Mouse (Mus musculus) lung, postnatal 0 days (tissue): ENCODE results near the gene Ssxb2. TPM values are rescaled to one million over a fixed set of nuclear protein-coding genes. Genes with fewer than 3 reads are reported as not detected.
"Not testable (repeated sequence)": the region's sequence is repeated elsewhere in the genome, so short reads cannot be mapped to it uniquely, and the experiment has no call there.

Experiments
- ATAC-seq: fragments of 200-750 bp; cut with Nextera tagmentation; 2 replicates; pipeline ENCODE4 v1.8.0; 2017; ENCODE audit warnings: moderate library complexity
- DNase-seq: peaks from one replicate; pipeline ENCODE4 v3.0.0-alpha.2; 2016; ENCODE audit warnings: low spot score
- H3K27ac ChIP-seq: fragments of 300-500 bp; sonication (generic); 2 replicates; pipeline ENCODE4 v1.5.1; 2014; ENCODE audit warnings: antibody characterized with exemption, mild to moderate bottlenecking, low read length, mixed read lengths
- H3K27me3 ChIP-seq: fragments of 300-500 bp; sonication (generic); replicated peaks from 2 replicates; pipeline ENCODE4 v1.6.1; 2014; ENCODE audit warnings: low read length, mixed read lengths; ENCODE audit not compliant: insufficient read depth
- H3K36me3 ChIP-seq: fragments of 300-500 bp; sonication (generic); 2 replicates; pipeline ENCODE4 v1.6.1; 2014; ENCODE audit warnings: low read length, mixed read lengths; ENCODE audit not compliant: insufficient read depth
- H3K4me1 ChIP-seq: fragments of 300-500 bp; sonication (generic); 2 replicates; pipeline ENCODE4 v1.6.1; 2014; ENCODE audit warnings: antibody characterized with exemption, low read depth, low read length, mixed read lengths; ENCODE audit not compliant: insufficient read depth
- H3K4me2 ChIP-seq: fragments of 300-500 bp; sonication (generic); replicated peaks from 2 replicates; pipeline ENCODE4 v1.6.1; 2014; ENCODE audit warnings: low read depth, mild to moderate bottlenecking, low read length, moderate library complexity, mixed read lengths
- H3K4me3 ChIP-seq: fragments of 300-500 bp; sonication (generic); 2 replicates; pipeline ENCODE4 v1.5.1; 2014; ENCODE audit warnings: low read depth, low read length
- H3K9ac ChIP-seq: fragments of 300-500 bp; sonication (generic); replicated peaks from 2 replicates; pipeline ENCODE4 v1.6.1; 2014; ENCODE audit warnings: low read depth, mild to moderate bottlenecking
- H3K9me3 ChIP-seq: fragments of 300-500 bp; sonication (generic); 2 replicates; pipeline ENCODE4 v1.6.1; 2016; ENCODE audit warnings: low read length, mixed read lengths
- WGBS: fragments of 180-500 bp; shearing (Covaris S2); extraction: QIAGEN DNeasy Blood & Tissue Kit; methylation state at CpG from one replicate; pipeline ENCODE4 v1.1.7; 2014; 5-methylcytosine and 5-hydroxymethylcytosine counted together
- polyA plus RNA-seq: library from polyadenylated mRNA; unstranded; fragments of >200 nt; fragmentation: Nextera tagmentation; extraction: Ambion mirVana; gene quantifications from 2 replicates; pipeline ENCODE4 v1.2.1, GENCODE M21; 2015

Gene Ssxb2
- polyA plus RNA-seq = not detected in 2 replicates

- H3K27me3 ChIP-seq, H3K9me3 ChIP-seq, ATAC-seq, DNase-seq, H3K36me3 ChIP-seq, H3K4me1 ChIP-seq, H3K4me2 ChIP-seq, H3K27ac ChIP-seq, H3K9ac ChIP-seq, H3K4me3 ChIP-seq: not testable (repeated sequence)
- WGBS = 45% methylated on average over 2 of the region's 2 CpGs
Observed at GRCm38 (mm10) chrX:8461626-8462025, at the start of gene Ssxb2. Gene Ssxb2, minus strand, starts transcription at chrX:8461726.

- not testable (repeated sequence) for H3K9me3 ChIP-seq, H3K27me3 ChIP-seq, H3K36me3 ChIP-seq, H3K4me1 ChIP-seq, H3K4me3 ChIP-seq, DNase-seq, H3K4me2 ChIP-seq, H3K9ac ChIP-seq, ATAC-seq, H3K27ac ChIP-seq
- 31% methylated on average over 1 of the region's 1 CpGs for WGBS
Observed at GRCm38 (mm10) chrX:8413005-8413404, 48.5 kb downstream of the Ssxb2 start, which contains the start of gene Ssxb1. Gene Ssxb1, plus strand, starts transcription at chrX:8413305.

Other genes with a start within 250 kb of the Ssxb2 start
- 24.2 and 26.5 TPM in 2 replicates for gene Ftsj1, start 209.3 kb downstream of the Ssxb2 start, polyA plus RNA-seq
- gene Slc38a5, start 190.6 kb downstream of the Ssxb2 start, polyA plus RNA-seq = 88.1 and 90.0 TPM in 2 replicates
- not detected in 2 replicates for gene Ssxb10, start 134.3 kb downstream of the Ssxb2 start, polyA plus RNA-seq
- not detected in 2 replicates for gene Ssxb9, start 94.7 kb downstream of the Ssxb2 start, polyA plus RNA-seq
- gene Ssxb1, start 48.4 kb downstream of the Ssxb2 start, polyA plus RNA-seq = not detected in 2 replicates
- not detected in 2 replicates for gene Gm14459, start 63.2 kb upstream of the Ssxb2 start, polyA plus RNA-seq
- not detected in 2 replicates for gene Ssxb6, start 86.5 kb upstream of the Ssxb2 start, polyA plus RNA-seq
- gene Ssxb3, start 130.1 kb upstream of the Ssxb2 start, polyA plus RNA-seq = not detected in 2 replicates
- not detected in 2 replicates for gene Ssxb8, start 229.1 kb upstream of the Ssxb2 start, polyA plus RNA-seq